Comparison of ENCODE assay signal across 8 mouse cellular contexts in the genomic region with DNA sequence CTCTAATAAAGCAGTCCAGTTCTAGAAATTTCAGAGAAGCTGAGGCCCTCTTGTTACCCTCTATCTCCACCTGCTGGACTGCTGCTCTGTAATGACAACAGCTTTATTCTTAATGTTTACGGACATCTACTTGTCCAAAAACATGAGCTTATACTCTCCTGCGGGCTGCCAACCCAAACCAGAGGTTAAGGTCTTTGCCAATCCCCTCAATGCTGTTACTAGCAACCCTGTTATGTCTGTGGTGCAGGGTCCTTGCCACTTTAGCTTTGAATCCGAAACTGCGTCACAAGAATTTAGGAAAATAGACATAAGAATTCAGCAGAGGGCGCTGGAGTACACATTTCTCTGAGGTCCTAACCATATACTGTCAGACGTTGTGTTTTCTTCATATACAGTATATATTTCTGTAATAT. TPM values are rescaled to one million over a fixed set of nuclear protein-coding genes. Genes with fewer than 3 reads are reported as not detected.
A peak's percentile ranks its signal among the peaks of the same experiment; 100 is the strongest.
DNase-seq lines count a peak whose midpoint lies in the region; ATAC-seq lines count a peak whose summit lies in the region.

No protein-coding gene starts in this region.

- 14% methylated on average over 6 of the region's 6 CpGs for WGBS in embryonic facial prominence, embryonic 12.5 days
- WGBS in heart, embryonic 10.5 days, result 17% methylated on average over 6 of the region's 6 CpGs
- 20% methylated on average over 6 of the region's 6 CpGs for WGBS in limb, embryonic 11.5 days
- 14% methylated on average over 6 of the region's 6 CpGs for WGBS in midbrain, embryonic 12.5 days

- H3K4me1 ChIP-seq in embryonic facial prominence, embryonic 12.5 days, result no peaks in the 10 kb centered on the region
- no peaks in the 10 kb centered on the region for H3K4me1 ChIP-seq in heart, embryonic 10.5 days
- no peaks in the 10 kb centered on the region for H3K4me1 ChIP-seq in limb, embryonic 11.5 days (ENCODE audit: control insufficient read depth, insufficient read depth, low read length)
- no peaks in the 10 kb centered on the region for H3K4me1 ChIP-seq in midbrain, embryonic 12.5 days

- H3K9ac ChIP-seq in embryonic facial prominence, embryonic 12.5 days, result no peak overlapping the region
- no peak overlapping the region for H3K9ac ChIP-seq in limb, embryonic 11.5 days (ENCODE audit: low read length)
- H3K9ac ChIP-seq in midbrain, embryonic 12.5 days (replicated peaks), result no peak overlapping the region

- no peaks in the 10 kb centered on the region for H3K27me3 ChIP-seq in embryonic facial prominence, embryonic 12.5 days
- H3K27me3 ChIP-seq in heart, embryonic 10.5 days (ENCODE audit: insufficient read depth, poor library complexity, severe bottlenecking), result no peaks in the 10 kb centered on the region
- H3K27me3 ChIP-seq in limb, embryonic 11.5 days (ENCODE audit: control insufficient read depth, insufficient read depth, low read length), result no peaks in the 10 kb centered on the region
- no peaks in the 10 kb centered on the region for H3K27me3 ChIP-seq in midbrain, embryonic 12.5 days
- no peaks in the 10 kb centered on the region for H3K27me3 ChIP-seq in splenic B cell, adult 2 months (ENCODE audit: control insufficient read depth, insufficient read depth, low read length, poor library complexity, severe bottlenecking)

- H3K36me3 ChIP-seq in embryonic facial prominence, embryonic 12.5 days, result no peaks in the 10 kb centered on the region
- H3K36me3 ChIP-seq in heart, embryonic 10.5 days, result no peaks in the 10 kb centered on the region
- H3K36me3 ChIP-seq in limb, embryonic 11.5 days (ENCODE audit: control insufficient read depth, insufficient read depth, low read length), result no peaks in the 10 kb centered on the region
- no peaks in the 10 kb centered on the region for H3K36me3 ChIP-seq in midbrain, embryonic 12.5 days
- H3K36me3 ChIP-seq in splenic B cell, adult 2 months (ENCODE audit: control insufficient read depth, insufficient read depth, low read length, poor library complexity, severe bottlenecking), result no peaks in the 10 kb centered on the region

- peak overlapping the region; percentile 28; the same call in 1 of the 2 replicates for H3K4me3 ChIP-seq in embryonic facial prominence, embryonic 12.5 days
- peak overlapping the region; percentile 51 for H3K4me3 ChIP-seq in heart, embryonic 10.5 days
- peak overlapping the region; percentile 17; the same call in 1 of the 2 replicates for H3K4me3 ChIP-seq in limb, embryonic 11.5 days (ENCODE audit: low read depth, low read length)
- peak overlapping the region; percentile 33 for H3K4me3 ChIP-seq in midbrain, embryonic 12.5 days

- peak; percentile 1 to 10 for DNase-seq in B cell, adult 2 months
- DNase-seq in adrenal gland, postnatal 25 days, result peak; percentile 2
- DNase-seq in heart, embryonic 10.5 days (ENCODE audit: low spot score), result no peak
- DNase-seq in kidney, adult 9 months, result peak; percentile 66
- DNase-seq in limb, embryonic 11.5 days (ENCODE audit: low spot score), result peak; percentile 48
- peak; percentile 33 for DNase-seq in splenic B cell, adult 2 months (ENCODE audit: low read depth, low spot score)

- H3K27ac ChIP-seq in embryonic facial prominence, embryonic 12.5 days, result no peak overlapping the region
- no peak overlapping the region for H3K27ac ChIP-seq in heart, embryonic 10.5 days
- H3K27ac ChIP-seq in limb, embryonic 11.5 days (replicated peaks; ENCODE audit: low read depth, low read length), result no peak overlapping the region
- no peak overlapping the region for H3K27ac ChIP-seq in midbrain, embryonic 12.5 days (replicated peaks)

- no peak; the same call in 1 of the 2 replicates for ATAC-seq in embryonic facial prominence, embryonic 12.5 days (ENCODE audit: insufficient number of reproducible peaks, insufficient read depth, low FRiP score, low TSS enrichment)
- no peak; the same call in 1 of the 2 replicates for ATAC-seq in limb, embryonic 11.5 days (ENCODE audit: insufficient number of reproducible peaks, low FRiP score, low TSS enrichment, low read depth)
- ATAC-seq in midbrain, embryonic 12.5 days (ENCODE audit: low FRiP score, low read depth), result peak; percentile 78

- H3K9me3 ChIP-seq in embryonic facial prominence, embryonic 12.5 days, result no peaks in the 10 kb centered on the region
- H3K9me3 ChIP-seq in heart, embryonic 10.5 days, result no peaks in the 10 kb centered on the region
- H3K9me3 ChIP-seq in limb, embryonic 11.5 days (ENCODE audit: control insufficient read depth, low read length), result no peaks in the 10 kb centered on the region
- H3K9me3 ChIP-seq in midbrain, embryonic 12.5 days, result no peaks in the 10 kb centered on the region

- H3K4me2 ChIP-seq in embryonic facial prominence, embryonic 12.5 days (replicated peaks), result peak overlapping the region; percentile 37; the same call in 1 of the 2 replicates
- peak overlapping the region; percentile 24; the same call in 1 of the 2 replicates for H3K4me2 ChIP-seq in limb, embryonic 11.5 days (ENCODE audit: low read depth, severe bottlenecking)
- peak overlapping the region; percentile 50 for H3K4me2 ChIP-seq in midbrain, embryonic 12.5 days (replicated peaks)

RNA-seq across cellular contexts. Expression of gene Eda2r, which starts 54.4 kb away (rescaled TPM):
- total RNA-seq in adrenal gland, postnatal 25 days (2021), result 0.73 and 1.2 TPM in 2 replicates
- polyA plus RNA-seq in embryonic facial prominence, embryonic 12.5 days (2016; fragmentation: Nextera tagmentation; extraction: Ambion mirVana), result 0.50 and 0.69 TPM in 2 replicates
- 2.0 and 2.6 TPM in 2 replicates for polyA plus RNA-seq in heart, embryonic 10.5 days (2016; fragmentation: Nextera tagmentation; extraction: Ambion mirVana)
- polyA plus RNA-seq in limb, embryonic 11.5 days (2014; fragmentation: Nextera tagmentation; extraction: Ambion mirVana), result 0.55 and 1.9 TPM in 2 replicates
- polyA plus RNA-seq in midbrain, embryonic 12.5 days (2016; fragmentation: Nextera tagmentation; extraction: Ambion mirVana), result 1.2 TPM in 2 replicates
